Mouse (Mus musculus) 3T3-L1 (cell line): ENCODE data around the gene Adamts13.
A peak's percentile ranks its signal among the peaks of the same experiment; 100 is the strongest.

ENCODE experiments used
- DNase-seq: peaks from one replicate; pipeline ENCODE4 v3.0.0-alpha.2; 2015; ENCODE audit warnings: low read depth, low spot score

The Adamts13 gene

GRCm38 (mm10) chr2:26973116-26973515, at the start of gene Adamts13:
Gene Adamts13 (plus strand): TSS chr2:26973416.
- no peak for DNase-seq

- no peak for DNase-seq
Measured at GRCm38 (mm10) chr2:26927745-26928476, 45.3 kb upstream of the Adamts13 start.

DNA sequence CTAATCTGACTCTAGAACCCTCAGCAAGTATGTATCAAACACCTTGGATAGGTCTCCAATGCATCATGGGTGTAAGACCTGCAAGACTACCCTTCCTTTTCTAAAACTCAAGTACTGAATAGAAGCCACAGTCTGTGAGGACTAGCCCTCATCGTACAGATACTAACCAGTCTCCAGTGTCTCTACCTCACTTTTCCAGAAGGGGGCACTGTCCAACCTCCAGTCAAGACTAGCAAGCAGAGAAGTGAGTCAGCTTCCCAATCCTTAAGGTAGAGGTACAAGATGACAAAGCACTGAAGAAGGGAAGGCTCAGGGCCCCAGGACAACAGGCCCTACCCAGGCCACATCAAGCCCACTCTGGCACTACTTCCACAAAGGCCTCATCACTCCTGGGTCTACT, 42.8 kb upstream of the Adamts13 start:
- peak; percentile 80 for DNase-seq

DNA sequence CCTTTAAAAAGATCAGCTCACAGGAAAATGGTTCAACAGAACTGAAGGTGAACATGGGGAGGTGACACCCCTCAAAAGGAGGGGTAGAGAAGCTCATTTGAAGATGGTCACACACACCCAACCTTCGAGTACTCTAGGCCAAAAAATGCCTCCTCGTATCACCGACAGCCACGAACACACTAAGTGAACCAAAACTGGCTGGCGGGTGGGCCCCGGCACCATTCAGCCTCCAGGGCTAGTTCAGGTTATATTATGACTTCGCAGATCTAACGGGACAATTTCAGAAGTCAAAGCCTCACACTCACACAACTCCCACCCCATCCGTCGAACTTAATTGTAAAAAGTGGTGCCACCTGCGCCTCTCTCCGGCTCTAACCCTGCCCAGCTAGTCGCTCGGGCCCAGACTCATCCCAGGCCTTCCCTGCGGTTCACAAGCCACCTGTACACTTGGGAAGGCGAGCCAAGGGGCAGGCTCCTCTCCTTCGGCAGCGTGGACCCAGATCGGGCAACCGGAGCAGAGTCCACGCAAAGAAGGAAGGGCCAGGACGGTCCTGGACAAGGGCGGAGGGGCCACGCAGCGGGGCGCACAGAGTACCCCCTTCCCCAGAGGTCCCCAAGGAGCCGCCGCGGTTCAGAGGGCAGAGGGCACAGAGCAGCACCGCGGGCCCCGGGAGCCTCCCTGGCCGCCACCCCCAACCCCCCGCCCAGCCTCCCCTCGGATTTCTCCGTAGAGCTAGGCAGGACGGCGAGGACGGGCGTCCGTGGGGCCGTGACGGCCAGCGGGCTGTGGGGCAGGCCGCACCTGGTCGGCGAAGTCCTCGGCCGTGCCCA, 40.5 kb upstream of the Adamts13 start:
- DNase-seq = peak; percentile 34

GRCm38 (mm10) chr2:26933304-26934055, 39.7 kb upstream of the Adamts13 start, which contains the start of the genes Surf4 and Stkld1:
Gene Surf4 (minus strand): TSS chr2:26933928.
Gene Stkld1 (plus strand): TSS chr2:26934047.
- peak; percentile 84 for DNase-seq

DNA sequence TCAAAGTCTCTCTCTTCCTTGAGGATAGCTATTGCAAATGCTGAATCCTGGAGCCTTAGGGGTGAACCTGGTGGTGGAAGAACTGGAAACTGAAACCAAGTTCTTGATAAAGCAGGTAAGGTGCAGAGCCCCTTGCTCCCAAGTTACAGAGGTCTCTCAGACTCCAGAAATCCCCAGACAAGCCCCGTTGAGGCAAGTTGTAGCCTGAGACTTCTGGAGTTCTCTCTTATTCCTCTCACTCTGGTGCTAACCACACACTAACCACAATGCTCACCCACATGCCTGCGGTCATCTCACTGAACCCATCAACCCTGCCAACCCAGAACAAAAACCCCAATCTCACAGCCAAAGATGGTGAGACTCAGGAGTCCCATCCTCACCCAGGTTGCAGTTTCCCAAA, 37.9 kb upstream of the Adamts13 start:
- peak; percentile 42 for DNase-seq

DNA sequence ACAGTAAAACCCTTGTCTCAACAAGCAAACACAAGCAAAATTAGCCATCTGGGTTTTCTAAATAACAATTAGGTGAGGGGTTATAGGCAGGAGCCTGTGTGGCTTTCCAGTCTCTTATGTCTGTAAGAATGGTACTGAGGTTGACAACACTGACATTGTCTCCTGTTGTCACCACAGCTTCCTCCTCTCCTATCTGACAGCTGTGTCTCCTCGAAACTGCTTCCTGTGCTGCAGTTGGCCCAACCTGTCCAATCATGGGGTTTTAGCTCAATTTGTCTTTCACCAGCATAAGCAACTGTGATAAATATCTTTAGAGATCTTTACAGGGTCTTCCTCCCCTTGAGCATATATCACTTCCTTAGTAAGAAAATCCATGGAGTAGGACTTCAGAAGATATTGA, 36.8 kb upstream of the Adamts13 start:
- no peak for DNase-seq

DNA sequence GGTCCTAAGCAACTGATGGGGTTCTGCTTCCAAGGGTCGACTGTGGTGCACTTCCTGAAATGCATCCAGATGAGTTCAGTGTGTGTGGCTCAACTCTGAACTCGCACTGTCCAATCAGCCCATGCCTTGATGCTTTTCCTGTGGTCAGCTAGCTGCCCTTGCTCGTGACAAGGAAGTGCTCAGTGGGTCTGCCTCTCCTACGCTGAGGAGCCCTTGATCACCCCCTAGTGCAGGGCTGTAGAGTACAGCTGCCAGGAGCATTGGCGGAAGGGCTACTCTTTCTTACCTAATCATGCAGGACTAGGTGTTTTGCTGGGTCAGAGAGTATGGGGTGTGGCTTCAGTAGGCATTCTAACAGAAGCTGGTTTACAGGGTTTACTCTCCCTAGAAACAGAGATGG, 31.7 kb upstream of the Adamts13 start:
- DNase-seq = no peak

GRCm38 (mm10) chr2:26943253-26943652, 30.0 kb upstream of the Adamts13 start:
- no peak for DNase-seq

DNA sequence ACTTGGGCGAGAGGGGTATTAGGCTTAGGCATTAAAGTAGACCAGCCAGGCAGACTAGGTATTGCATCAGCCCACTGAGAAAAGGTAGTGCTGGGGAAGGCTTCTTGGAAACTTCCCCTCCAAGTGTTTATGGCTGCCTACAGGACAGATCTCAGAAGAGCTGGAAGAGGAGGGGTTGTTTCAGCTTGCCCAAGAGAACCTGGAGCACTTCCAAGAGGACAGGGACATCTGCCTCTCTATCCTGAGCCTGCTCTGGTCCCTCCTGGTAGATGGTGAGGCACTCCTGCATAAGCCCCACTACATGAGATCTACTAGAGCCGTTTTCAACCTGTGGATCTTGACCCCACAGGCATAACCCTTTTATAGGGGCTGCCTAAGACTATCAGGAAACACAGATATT, 22.8 kb upstream of the Adamts13 start:
- DNase-seq = no peak

GRCm38 (mm10) chr2:26951346-26951905, 21.8 kb upstream of the Adamts13 start:
- no peak for DNase-seq

DNA sequence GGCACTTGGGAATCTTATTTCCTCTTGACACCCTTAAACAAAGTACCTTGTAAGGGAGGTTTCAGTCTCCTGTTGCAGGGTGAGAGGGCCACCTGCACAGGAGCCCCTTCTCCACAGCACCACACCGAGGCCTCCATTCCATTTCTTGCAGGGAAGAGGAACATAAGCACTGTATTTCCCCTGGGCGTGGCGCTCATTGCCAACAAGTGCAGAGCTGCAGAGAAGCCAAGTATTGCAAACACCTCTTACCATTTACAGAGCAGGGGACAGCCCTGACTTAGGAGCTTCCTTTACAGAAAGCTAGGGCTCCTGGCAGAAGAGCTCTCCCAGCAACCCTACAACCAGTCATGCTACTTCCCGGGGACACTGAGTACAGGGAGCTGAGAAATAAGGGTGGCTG, 21.0 kb upstream of the Adamts13 start:
- no peak for DNase-seq

DNA sequence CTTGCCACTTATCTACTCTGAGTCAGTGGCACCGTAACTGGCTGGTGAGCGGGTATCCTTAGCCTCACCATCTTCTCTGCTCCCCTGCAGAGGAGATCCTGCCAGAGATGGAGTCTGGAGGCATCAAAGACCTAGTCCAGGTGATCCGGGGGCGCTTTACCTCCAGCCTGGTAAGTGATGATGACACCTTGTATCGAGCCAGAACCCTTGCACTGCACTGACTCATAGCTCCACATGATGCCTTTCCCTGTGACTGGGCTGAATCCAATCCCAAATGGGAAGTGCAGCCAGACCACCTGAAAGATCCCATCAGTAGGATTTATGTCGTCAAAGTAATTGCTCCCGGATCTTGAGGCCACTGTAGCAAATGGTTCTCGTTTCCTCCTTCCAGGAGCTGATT, 20.4 kb upstream of the Adamts13 start:
- no peak for DNase-seq

DNA sequence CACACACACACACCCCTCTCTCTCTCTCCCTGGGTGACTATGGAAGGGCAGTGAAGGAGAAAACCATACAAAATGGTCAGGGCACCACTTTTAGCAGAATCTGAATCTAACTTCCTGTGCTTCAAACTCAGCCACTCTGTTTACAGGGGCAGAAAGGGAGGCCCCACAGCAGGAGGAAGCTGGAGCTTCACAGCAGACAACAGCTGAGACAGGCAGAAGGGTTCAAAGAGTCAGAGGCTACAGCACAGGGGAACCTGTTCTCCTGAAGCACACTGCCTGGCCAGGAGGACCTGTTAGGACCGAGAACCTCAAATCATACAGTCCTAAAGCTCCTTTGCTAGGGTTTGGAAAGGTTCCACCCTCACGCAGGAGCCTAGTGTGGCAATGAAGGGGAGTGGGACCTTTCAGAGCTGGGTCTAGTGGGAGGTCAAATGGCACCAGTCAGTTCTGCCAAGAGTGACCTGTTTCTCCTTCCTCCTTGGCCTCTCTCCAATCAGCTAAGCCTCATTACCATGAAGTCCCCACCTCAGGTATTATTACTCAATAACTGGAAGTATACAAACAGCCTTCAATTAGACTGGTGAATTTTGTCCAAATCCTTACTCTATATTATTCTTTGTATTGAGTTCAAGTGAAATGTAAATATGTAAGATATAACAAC, 18.4 kb upstream of the Adamts13 start:
- no peak for DNase-seq

DNA sequence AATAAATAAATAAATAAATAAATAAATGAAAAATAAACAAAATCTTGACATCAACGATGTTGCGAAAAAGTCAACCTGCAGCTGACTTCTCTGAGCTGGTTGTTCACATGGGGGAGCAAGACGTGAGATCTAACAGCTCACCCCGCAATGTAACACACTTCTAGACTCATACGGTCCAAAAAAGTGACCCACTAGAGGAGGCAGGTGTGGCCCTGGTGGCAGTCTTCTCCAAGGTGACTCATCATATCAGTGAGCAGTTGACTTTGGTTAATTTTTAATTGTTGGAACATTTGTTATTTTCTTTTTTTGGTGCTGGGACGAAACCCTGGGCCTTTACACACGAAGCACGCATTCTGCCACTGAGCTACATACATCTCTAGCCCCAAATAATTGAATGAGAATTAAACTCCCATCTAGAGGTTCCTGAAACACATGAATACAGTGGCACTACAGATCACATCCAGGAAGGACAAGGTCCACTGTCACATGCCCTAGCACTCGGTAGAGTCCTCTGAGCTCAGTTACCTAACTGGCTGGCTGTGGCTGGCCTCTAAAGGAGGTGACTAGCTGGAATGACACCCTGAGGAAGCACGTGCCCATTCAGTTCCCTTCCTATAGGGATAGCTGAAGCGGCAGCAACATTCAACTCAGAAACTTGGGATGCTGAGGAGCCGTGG, 16.3 kb upstream of the Adamts13 start:
- DNase-seq = no peak

DNA sequence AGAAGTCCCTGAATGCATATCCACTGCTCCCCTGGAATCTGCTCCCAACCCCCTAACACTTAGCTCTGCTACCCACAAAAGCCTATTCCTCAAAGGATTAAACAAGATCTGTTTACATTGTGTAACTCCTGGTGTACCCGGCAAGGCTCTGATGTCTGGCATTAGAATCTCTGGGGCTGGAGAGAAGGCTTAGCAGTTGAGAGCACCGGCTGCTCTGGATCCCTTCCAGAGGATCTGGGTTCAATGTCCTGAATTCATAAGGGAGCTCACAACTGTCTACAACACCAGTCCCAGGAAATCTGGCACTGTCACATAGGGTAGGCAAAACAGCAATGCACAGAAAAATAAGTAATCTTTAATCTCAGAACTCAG, 15.7 kb upstream of the Adamts13 start:
- no peak for DNase-seq

DNA sequence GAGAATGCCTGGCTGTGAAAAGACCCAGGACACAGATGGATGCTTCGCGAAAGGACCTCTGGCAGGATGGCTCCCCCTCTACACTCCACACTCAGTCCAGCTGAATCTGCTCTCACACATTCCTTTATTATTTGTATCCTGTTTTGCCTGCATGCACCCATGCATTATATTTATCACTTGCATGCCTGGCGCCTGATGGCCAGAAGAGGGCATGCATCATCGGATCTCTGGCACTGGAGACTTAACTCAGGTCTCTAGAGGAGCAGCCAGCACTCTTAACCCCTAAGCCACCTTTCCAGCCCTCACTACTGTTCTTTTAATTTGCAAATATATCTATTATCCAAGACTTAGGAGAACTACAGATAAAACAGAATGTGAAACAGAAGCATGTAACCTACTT, 12.5 kb upstream of the Adamts13 start:
- peak; percentile 50 for DNase-seq

DNA sequence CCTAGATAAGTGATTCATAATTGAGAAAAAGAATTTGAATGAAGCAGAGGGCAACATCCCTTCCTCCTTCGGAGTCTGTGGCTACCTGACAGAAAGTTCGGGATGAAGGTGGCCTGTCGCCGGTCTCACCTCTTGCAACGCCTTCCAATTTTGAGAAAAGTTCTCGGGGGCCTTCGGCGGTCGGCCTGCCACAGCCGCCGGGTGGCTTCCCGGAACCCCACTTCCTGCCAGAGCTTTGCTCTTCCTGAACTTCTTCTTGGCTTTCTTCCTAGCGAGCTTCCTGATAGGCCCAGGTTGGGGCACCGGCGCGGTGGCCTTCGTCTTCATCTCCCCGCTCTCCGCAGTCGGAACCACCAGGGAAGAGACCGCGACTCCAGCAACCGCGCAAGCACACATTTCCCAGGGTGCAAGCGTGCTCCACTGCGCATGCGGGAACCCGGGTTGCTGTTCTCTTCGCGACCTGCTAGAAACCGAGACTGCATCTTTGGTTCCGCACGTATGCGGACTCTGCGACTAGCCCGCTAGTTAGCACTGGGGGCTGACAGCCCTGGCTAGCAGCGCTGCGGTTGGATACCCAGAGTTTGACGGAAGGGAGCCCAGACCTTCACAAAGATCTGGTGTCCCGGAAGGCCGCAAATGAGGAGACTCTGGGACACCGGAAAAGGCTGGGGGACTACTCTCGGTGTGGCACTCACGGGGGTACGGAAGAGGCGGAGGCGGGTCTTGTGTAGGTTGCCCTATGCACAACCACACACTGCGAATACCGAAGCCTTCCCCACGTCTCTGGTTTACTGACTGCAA, 9.1 kb upstream of the Adamts13 start, which contains the start of gene Rexo4:
Gene Rexo4, minus strand, starts transcription at position 464 of the 801 bp plus-strand sequence.
- peak; percentile 94 for DNase-seq

GRCm38 (mm10) chr2:26964724-26965370, 8.4 kb upstream of the Adamts13 start:
- no peak for DNase-seq
